ENCODE assay signal across 26 mouse cellular contexts in the genomic region with DNA sequence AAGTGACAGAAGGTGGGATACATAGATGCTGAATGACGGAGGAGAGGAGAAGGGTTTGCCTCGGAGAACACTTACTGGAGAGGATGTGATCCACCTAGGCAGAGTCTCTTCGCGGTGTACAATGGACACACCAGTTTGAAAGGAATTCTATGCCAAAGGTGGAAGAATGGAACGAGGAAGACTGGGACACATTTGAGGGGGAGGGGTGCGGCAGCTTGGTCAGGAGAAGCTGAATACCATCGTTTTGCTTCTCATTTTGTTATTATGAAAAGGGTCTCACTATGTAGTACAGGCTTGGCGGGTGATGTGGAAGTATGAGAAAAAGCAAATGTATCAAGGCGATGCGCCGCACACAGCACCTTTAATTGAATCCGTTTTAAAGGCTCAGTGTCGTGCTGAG. TPM values are rescaled to one million over a fixed set of nuclear protein-coding genes. Genes with fewer than 3 reads are reported as not detected.
DNase-seq lines count a peak whose midpoint lies in the region; TF ChIP-seq lines count a peak whose summit lies in the region.
"Had no signal": no experiment of that assay in that cellular context is flagged by ENCODE, and none has a peak within 500 bp of the region (broad histone marks: within the 10 kb centered on the region; RNA-seq: fewer than 3 reads in every experiment).

No protein-coding gene starts in this region.

- H3K27me3 ChIP-seq in kidney, adult 2 months (replicated peaks; ENCODE audit: control insufficient read depth, insufficient read depth, low read length) = no peaks in the 10 kb centered on the region
- H3K27me3 ChIP-seq in E14TG2a.4 (ENCODE audit: insufficient read depth, low read length) (no peaks in the 10 kb centered on the region), ES-Bruce4 (ENCODE audit: control insufficient read depth, insufficient read depth, low read length, poor library complexity, severe bottlenecking) (no peaks in the 10 kb centered on the region)
- H3K27me3 ChIP-seq in forebrain, embryonic 10.5 days (ENCODE audit: poor library complexity, severe bottlenecking) = peaks cover 4% of the 10 kb centered on the region; the same call in 1 of the 2 replicates
- H3K27me3 ChIP-seq: embryonic facial prominence, embryonic 12.5 days; forebrain, embryonic 13.5 days; forebrain, embryonic 15.5 days; Patski had no signal

- no peak for TF ChIP-seq EP300 in ES-Bruce4 (IDR thresholded peaks at IDR 0.05; ENCODE audit: insufficient read depth, low read depth, low read length)

- H3K9me3 ChIP-seq in E14TG2a.4 (ENCODE audit: low read length) (no peaks in the 10 kb centered on the region), ES-Bruce4 (replicated peaks; ENCODE audit: control insufficient read depth, insufficient read depth, low read length, poor library complexity, severe bottlenecking) (no peaks in the 10 kb centered on the region)
- H3K9me3 ChIP-seq in forebrain, embryonic 10.5 days = no peaks in the 10 kb centered on the region
- H3K9me3 ChIP-seq: embryonic facial prominence, embryonic 10.5 days; embryonic facial prominence, embryonic 12.5 days; forebrain, embryonic 13.5 days; forebrain, embryonic 15.5 days; G1E had no signal

- TF ChIP-seq POLR2A in kidney, adult 2 months (IDR thresholded peaks at IDR 0.05; ENCODE audit: low read depth, low read length) = no peak
- no peak for TF ChIP-seq POLR2A in ES-Bruce4 (IDR thresholded peaks at IDR 0.05; ENCODE audit: insufficient read depth, low read length)

- H3K9ac ChIP-seq in ES-Bruce4 (ENCODE audit: low read depth, poor library complexity, severe bottlenecking) = peak overlapping the region; percentile 40
- H3K9ac ChIP-seq: embryonic facial prominence, embryonic 12.5 days; forebrain, embryonic 13.5 days; forebrain, embryonic 15.5 days; forebrain, postnatal 0 days had no signal

- no peak for TF ChIP-seq CTCF in kidney, adult 2 months (conservative IDR thresholded peaks at IDR 0.05; ENCODE audit: insufficient read depth, insufficient read length, low read depth, low read length)
- TF ChIP-seq CTCF in E14TG2a.4 (conservative IDR thresholded peaks at IDR 0.05; ENCODE audit: low read length) = no peak
- TF ChIP-seq CTCF in ES-Bruce4 (IDR thresholded peaks at IDR 0.05; ENCODE audit: low read depth, low read length) = no peak

- no peak for DNase-seq in kidney, adult 2 months
- no peak for DNase-seq in kidney, adult 11 months
- no peak for DNase-seq in liver
- DNase-seq in forebrain, embryonic 10.5 days (ENCODE audit: extremely low spot score, low spot score) = no peak
- DNase-seq: adrenal gland, adult 8-10 months; adrenal gland, postnatal 14 days; adrenal gland, postnatal 36 days; cerebellum, adult 11-12 months; cerebellum, adult 2 months; cerebellum, adult 9-10 months; cerebellum, postnatal 10 days; cerebellum, postnatal 25 days; forebrain, postnatal 0 days had no signal

- 79% methylated on average over 13 of the region's 13 CpGs for WGBS in kidney, adult 2 months
- WGBS in forebrain, embryonic 10.5 days = 85% methylated on average over 13 of the region's 13 CpGs

- no peaks in the 10 kb centered on the region for H3K36me3 ChIP-seq in kidney, adult 2 months (ENCODE audit: control insufficient read depth, insufficient read depth, low read length)
- H3K36me3 ChIP-seq in E14TG2a.4 (ENCODE audit: insufficient read depth, low read length) (peaks cover 11% of the 10 kb centered on the region), ES-Bruce4 (ENCODE audit: control insufficient read depth, insufficient read depth, low read length, poor library complexity, severe bottlenecking) (peaks cover 13% of the 10 kb centered on the region)
- no peaks in the 10 kb centered on the region for H3K36me3 ChIP-seq in forebrain, embryonic 10.5 days (replicated peaks)
- H3K36me3 ChIP-seq: embryonic facial prominence, embryonic 10.5 days; embryonic facial prominence, embryonic 12.5 days; forebrain, embryonic 15.5 days; G1E had no signal

- H3K4me3 ChIP-seq in kidney, adult 2 months (ENCODE audit: insufficient read depth, low read depth, low read length) = no peak overlapping the region; the same call in 1 of the 2 replicates
- H3K4me3 ChIP-seq in E14TG2a.4 (replicated peaks; ENCODE audit: low read length) (peak overlapping the region; percentile 45), ES-Bruce4 (ENCODE audit: low read depth, low read length) (0 out of 2 replicates have a peak overlapping the region, but pooled peaks have one; percentile 10)
- no peak overlapping the region for H3K4me3 ChIP-seq in forebrain, embryonic 10.5 days
- H3K4me3 ChIP-seq: embryonic facial prominence, embryonic 10.5 days; embryonic facial prominence, embryonic 12.5 days; forebrain, embryonic 13.5 days; forebrain, embryonic 15.5 days had no signal

- H3K27ac ChIP-seq in kidney, adult 2 months (ENCODE audit: insufficient read depth, low read depth, low read length) = peak overlapping the region; percentile 30
- peak overlapping the region; percentile 99 for H3K27ac ChIP-seq in ES-Bruce4 (ENCODE audit: insufficient read depth, low read length)
- H3K27ac ChIP-seq in forebrain, embryonic 10.5 days = no peak overlapping the region
- H3K27ac ChIP-seq: embryonic facial prominence, embryonic 10.5 days; embryonic facial prominence, embryonic 12.5 days; forebrain, embryonic 13.5 days; forebrain, embryonic 15.5 days had no signal

- H3K4me1 ChIP-seq in kidney, adult 2 months (ENCODE audit: control insufficient read depth, insufficient read depth, low read length) = peaks cover 10% of the 10 kb centered on the region; the same call in 1 of the 2 replicates
- peaks cover 59% of the 10 kb centered on the region for H3K4me1 ChIP-seq in E14TG2a.4 (replicated peaks; ENCODE audit: low read depth, low read length)
- no peaks in the 10 kb centered on the region for H3K4me1 ChIP-seq in ES-Bruce4 (ENCODE audit: control insufficient read depth, insufficient read depth, low read length)
- peaks cover 46% of the 10 kb centered on the region for H3K4me1 ChIP-seq in forebrain, embryonic 10.5 days
- H3K4me1 ChIP-seq: embryonic facial prominence, embryonic 12.5 days had no signal

RNA-seq across cellular contexts. Expression of a gene that starts 4.1 kb away (rescaled TPM):
- 79.9 and 119 TPM in 2 replicates for polyA plus RNA-seq in kidney, adult 2 months (2012; rRNA removed)
- 90.5 and 96.4 TPM in 2 replicates for polyA plus RNA-seq in ES-Bruce4 (2011; ENCODE audit: insufficient read depth, insufficient read length, low read depth, missing spikeins)
- polyA plus RNA-seq in forebrain, embryonic 10.5 days (2016; fragmentation: Nextera tagmentation; extraction: Ambion mirVana) = 2.7 and 3.1 TPM in 2 replicates
- polyA plus RNA-seq: activated CD4-positive, CD25-positive, alpha-beta regulatory T cell, adult 4 months; C2C12; cerebellum, adult 2 months; cortical plate, adult 2 months; G1E had no signal

RNA-seq across cellular contexts. Expression of a gene that starts 14.7 kb away (rescaled TPM):
- 0.27 and 0.41 TPM in 2 replicates for polyA plus RNA-seq in kidney, adult 2 months (2012; rRNA removed)
- 0.37 and 0.41 TPM in 2 replicates for polyA plus RNA-seq in ES-Bruce4 (2011; ENCODE audit: insufficient read depth, insufficient read length, low read depth, missing spikeins)
- polyA plus RNA-seq in forebrain, embryonic 10.5 days (2016; fragmentation: Nextera tagmentation; extraction: Ambion mirVana) = not detected in 2 replicates
- polyA plus RNA-seq: activated CD4-positive, CD25-positive, alpha-beta regulatory T cell, adult 4 months; C2C12; cerebellum, adult 2 months; cortical plate, adult 2 months; embryonic facial prominence, embryonic 10.5 days; embryonic facial prominence, embryonic 12.5 days; embryonic facial prominence, embryonic 14.5 days; forebrain, embryonic 11.5 days; forebrain, embryonic 13.5 days; forebrain, embryonic 15.5 days; forebrain, postnatal 0 days; G1E had no signal

RNA-seq across cellular contexts. Expression of a gene that starts 14.7 kb away (rescaled TPM):
- polyA plus RNA-seq in kidney, adult 2 months (2012; rRNA removed) = 0.37 and 0.69 TPM in 2 replicates
- polyA plus RNA-seq in ES-Bruce4 (2011; ENCODE audit: insufficient read depth, insufficient read length, low read depth, missing spikeins) = 1.2 and 2.3 TPM in 2 replicates
- polyA plus RNA-seq in forebrain, embryonic 10.5 days (2016; fragmentation: Nextera tagmentation; extraction: Ambion mirVana) = 0.07 TPM in 1 of 2 replicates, not detected in the other
- polyA plus RNA-seq: activated CD4-positive, CD25-positive, alpha-beta regulatory T cell, adult 4 months; C2C12; cerebellum, adult 2 months; cortical plate, adult 2 months; embryonic facial prominence, embryonic 10.5 days; embryonic facial prominence, embryonic 14.5 days; forebrain, embryonic 11.5 days; forebrain, embryonic 13.5 days; forebrain, embryonic 15.5 days; forebrain, postnatal 0 days; G1E had no signal

RNA-seq across cellular contexts. Expression of a gene that starts 41.8 kb away (rescaled TPM):
- polyA plus RNA-seq in kidney, adult 2 months (2012; rRNA removed) = not detected in 2 replicates
- polyA plus RNA-seq in ES-Bruce4 (2011; ENCODE audit: insufficient read depth, insufficient read length, low read depth, missing spikeins) = not detected in 2 replicates
- not detected in 2 replicates for polyA plus RNA-seq in forebrain, embryonic 10.5 days (2016; fragmentation: Nextera tagmentation; extraction: Ambion mirVana)
- polyA plus RNA-seq: activated CD4-positive, CD25-positive, alpha-beta regulatory T cell, adult 4 months; C2C12; cerebellum, adult 2 months; cortical plate, adult 2 months; embryonic facial prominence, embryonic 10.5 days; embryonic facial prominence, embryonic 12.5 days; embryonic facial prominence, embryonic 14.5 days; forebrain, embryonic 11.5 days; forebrain, embryonic 13.5 days; forebrain, embryonic 15.5 days; forebrain, postnatal 0 days; G1E; Patski had no signal

RNA-seq across cellular contexts. Expression of a gene that starts 45.4 kb away (rescaled TPM):
- 0.03 and 0.10 TPM in 2 replicates for polyA plus RNA-seq in kidney, adult 2 months (2012; rRNA removed)
- polyA plus RNA-seq in ES-Bruce4 (2011; ENCODE audit: insufficient read depth, insufficient read length, low read depth, missing spikeins) = not detected in 2 replicates
- not detected in 2 replicates for polyA plus RNA-seq in forebrain, embryonic 10.5 days (2016; fragmentation: Nextera tagmentation; extraction: Ambion mirVana)
- polyA plus RNA-seq: cerebellum, adult 2 months; cortical plate, adult 2 months; embryonic facial prominence, embryonic 10.5 days; embryonic facial prominence, embryonic 12.5 days; embryonic facial prominence, embryonic 14.5 days; forebrain, embryonic 15.5 days; G1E had no signal

Comparison
In these comparisons a context has a peak if more than half of its experiments do, and no peak if none do; other contexts are left out.
1. H3K4me3 ChIP-seq: peak in E14TG2a.4 (single experiment) and ES-Bruce4 (single experiment); none in kidney, adult 2 months (single experiment) and forebrain, embryonic 10.5 days (single experiment).
2. RNA of a gene that starts 4.1 kb away (polyA plus RNA-seq): 79.9 to 119 TPM in kidney, adult 2 months and 90.5 to 96.4 TPM in ES-Bruce4; 2.7 to 3.1 TPM in forebrain, embryonic 10.5 days; every median in the first group is over 10 times any median in the second.